Mouse (Mus musculus): Measurements from ENCODE around the gene Nupl1.

DNA sequence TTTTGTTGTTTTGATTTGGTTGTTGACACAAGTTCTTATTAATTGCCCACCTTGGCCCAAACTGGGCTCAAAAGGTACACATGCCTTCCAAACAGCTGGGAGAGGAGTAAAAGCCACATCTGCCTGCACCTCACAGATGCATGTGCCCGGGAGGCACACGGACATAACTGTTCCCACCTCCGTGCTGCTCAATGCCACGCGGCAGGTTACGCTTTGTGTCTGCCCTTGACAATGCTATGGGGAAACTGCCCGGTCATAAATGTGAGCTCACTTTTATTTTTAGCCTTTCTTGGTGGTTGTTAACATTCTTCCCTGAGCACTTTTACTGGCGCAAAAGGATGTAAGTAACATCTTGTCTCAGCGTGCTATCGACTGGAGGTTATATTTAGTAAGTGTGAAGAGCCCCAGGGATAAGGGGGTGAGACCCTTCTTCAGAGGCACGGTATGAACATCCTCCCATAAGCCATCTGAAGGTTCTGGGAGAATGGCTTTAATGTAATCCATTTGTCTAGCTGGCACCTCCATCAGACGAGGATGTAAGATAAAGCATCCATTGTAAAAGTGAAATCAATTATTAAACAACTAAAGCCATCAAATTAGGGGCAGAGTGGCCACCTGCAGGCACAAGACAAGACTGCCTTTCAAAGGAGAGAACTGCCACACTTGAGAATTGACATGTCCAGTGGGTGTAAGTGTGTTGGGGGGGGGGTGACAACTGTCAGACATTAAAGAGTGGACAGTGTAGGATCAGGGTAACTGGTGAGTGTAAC lies 78.8 kb downstream of the Nupl1 start:
- no peak for TF ChIP-seq CTCF (IDR thresholded peaks at IDR 0.05; ENCODE audit: low read depth, low read length)
- TF ChIP-seq POLR2A (IDR thresholded peaks at IDR 0.05; ENCODE audit: extremely low read depth, insufficient read depth, low read length) = no peak
